Mouse (Mus musculus) layer of hippocampus, adult 18-20 months (tissue): ENCODE results near the gene Gpr3. TPM values are rescaled to one million over a fixed set of nuclear protein-coding genes. Genes with fewer than 3 reads are reported as not detected.

Experiments used
- DNase-seq, 2 experiments: peaks; one replicate each; pipeline ENCODE4 v3.0.0; 2022; ENCODE audit warnings: low spot score in 2 of 2
- microRNA-seq, 2 experiments: library from miRNA; unstranded; fragments of <30 nt; microRNA quantifications; one replicate each; pipeline ENCODE4 v1.2.0; 2021
- total RNA-seq, 2 experiments: library from RNA; stranded (reverse); gene quantifications; 2 replicates each; pipeline ENCODE4 v1.2.3; 2021

Gene Gpr3
- total RNA-seq, 2 experiments from 2014 or later, result 7.3 to 7.6 TPM

DNA sequence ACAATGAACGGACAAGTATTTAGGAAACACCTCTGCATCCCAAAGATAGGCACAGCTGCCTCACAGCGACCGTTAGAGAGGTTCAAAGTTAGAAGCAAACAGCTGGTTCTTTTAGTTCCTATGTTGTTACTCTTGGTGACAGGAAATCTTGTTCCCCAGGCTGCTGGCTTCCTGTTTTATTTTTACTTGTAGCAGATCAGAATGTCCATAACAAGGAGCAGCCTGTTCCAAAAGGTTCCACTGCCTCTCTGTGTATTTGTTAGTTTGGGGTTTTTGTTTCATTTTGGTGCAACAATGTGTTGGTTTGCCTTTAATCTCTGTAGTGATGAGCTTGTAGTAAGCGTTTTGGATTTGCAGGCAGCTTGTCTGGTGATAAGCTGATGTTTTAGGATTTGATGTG lies 38.0 kb downstream of the Gpr3 start:
- DNase-seq, result no peak

GRCm38 (mm10) chr4:133172451-133172850 lies 39.9 kb downstream of the Gpr3 start:
- no peak for DNase-seq

- no peak for DNase-seq
Measured at GRCm38 (mm10) chr4:133170616-133171015, 41.7 kb downstream of the Gpr3 start.

DNA sequence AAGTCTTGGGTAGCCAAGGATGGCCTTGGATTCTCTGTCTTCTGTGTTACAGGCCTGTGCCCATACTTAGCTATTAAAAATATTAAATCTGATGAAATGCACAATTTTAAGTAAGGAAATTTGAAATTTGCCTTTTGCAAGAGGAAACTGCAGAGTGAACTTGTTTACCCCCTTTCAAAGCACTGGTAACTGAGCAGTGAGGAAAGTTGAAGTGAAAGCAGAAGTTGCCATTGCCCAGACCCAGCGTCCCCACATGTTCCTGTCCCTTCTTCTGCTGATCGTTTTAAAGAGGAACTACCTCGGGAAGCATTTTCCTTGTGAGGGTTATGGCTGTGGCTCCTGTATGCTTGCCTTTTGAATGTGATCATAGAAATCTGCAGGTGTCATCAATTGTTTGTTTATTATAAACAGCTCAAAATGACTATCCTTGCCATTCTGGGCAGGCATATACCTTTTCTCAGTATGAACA lies 42.2 kb downstream of the Gpr3 start:
- DNase-seq, result no peak

DNA sequence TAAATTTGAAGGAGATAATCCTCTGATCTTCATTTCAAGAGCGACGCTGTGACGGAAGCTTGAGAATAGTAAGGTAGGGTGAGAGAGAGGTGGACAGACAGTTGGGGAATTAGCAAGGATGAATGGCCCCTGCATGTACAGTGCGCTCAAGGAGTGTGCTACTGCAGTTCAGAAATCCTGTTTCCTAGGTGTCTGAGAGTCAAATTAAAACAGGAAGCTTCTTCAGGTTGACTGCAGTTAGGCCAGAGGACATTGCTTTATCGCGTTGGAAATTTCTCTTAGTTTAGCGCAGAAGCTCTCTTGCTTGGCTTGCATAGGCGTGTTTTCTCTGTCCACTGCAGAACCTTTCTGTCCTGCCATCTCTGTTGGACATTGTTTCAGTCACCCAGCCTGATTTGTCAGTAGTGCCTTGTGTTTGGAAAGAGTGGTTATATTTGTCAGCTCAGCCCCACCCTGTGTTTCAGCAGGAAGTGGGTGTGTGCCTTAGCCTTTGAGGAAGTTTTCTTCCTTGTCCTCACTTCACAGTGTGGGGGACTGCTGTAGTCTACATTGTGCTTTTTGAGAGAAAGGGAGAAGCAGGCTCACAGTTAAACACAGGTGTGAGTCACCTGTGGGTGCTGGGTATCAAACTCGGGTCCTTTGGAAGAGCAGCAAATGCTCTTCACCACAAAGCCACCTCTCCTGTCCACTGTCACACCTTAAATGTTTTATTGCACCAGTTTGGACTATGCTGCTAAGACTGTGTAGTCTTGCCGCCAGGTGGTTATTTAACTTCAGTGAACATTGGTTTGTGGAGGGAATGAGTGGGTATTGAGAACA lies 42.9 kb downstream of the Gpr3 start:
- no peak for DNase-seq

GRCm38 (mm10) chr4:133166773-133167172 lies 45.6 kb downstream of the Gpr3 start:
- DNase-seq, result no peak

DNA sequence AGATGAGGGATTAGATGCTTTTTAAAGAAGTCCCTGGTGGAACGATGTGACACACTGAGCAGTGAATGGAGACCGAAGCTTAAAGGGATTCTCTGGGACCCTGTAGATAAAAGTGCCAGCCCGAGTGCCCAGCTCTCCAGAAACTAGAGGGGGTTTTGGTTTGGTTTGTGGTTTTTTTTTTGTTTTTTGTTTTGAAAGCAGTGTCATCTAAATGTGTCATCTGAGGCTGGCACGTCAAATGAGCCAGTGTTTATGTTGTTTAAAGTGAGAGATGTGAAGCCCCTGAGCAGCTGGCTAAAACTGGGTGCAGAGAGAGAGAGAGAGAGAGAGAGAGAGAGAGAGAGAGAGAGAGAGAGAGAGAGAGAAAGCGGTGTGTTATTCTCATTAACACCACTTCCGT lies 50.1 kb downstream of the Gpr3 start:
- DNase-seq, result no peak

DNA sequence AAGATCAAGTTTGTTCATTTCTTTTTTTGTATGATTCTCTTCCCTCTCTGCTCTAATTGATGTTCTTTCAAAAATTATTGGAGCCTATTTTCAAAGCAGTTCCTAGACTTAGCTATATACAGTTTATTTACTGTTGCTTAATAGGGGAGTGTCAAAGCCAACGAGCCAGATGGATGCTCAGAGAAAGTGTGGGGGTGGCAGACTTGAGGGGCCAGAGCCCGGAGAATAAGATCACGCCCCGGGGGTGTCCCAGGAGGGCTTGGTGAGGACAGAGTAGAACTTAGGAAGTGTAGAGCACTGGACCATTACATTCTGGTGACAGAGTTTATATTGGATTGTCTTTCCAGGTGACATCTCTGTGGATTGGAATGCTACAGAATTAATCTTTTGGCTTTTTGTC lies 51.5 kb downstream of the Gpr3 start:
- no peak for DNase-seq

- DNase-seq, result no peak
Measured at GRCm38 (mm10) chr4:133160211-133160610, 52.1 kb downstream of the Gpr3 start.

GRCm38 (mm10) chr4:133159646-133160045 lies 52.7 kb downstream of the Gpr3 start:
- DNase-seq, result no peak

Small RNA genes lying within 50 kb of the gene (microRNA-seq; reads per million reads assigned to microRNA genes)
- 1.5 to 2.9 reads per million in 2 experiments for gene Mir7017

Other genes with a start within 250 kb of the Gpr3 start
- gene Fgr, start 238.4 kb downstream of the Gpr3 start, total RNA-seq, result under 1 TPM; 0.13 to 0.35 TPM
- gene Ahdc1, start 201.3 kb downstream of the Gpr3 start, total RNA-seq, result 100 to 1,000 TPM; 114 to 116 TPM
- gene Wasf2, start 82.0 kb downstream of the Gpr3 start, total RNA-seq, result 10 to 100 TPM; 27.4 to 32.6 TPM
- 1 to 10 TPM; 3.0 to 3.4 TPM for gene Cd164l2, start 405 bp downstream of the Gpr3 start, total RNA-seq
- 1 to 10 TPM; 5.6 to 6.9 TPM for gene Map3k6, start 28.3 kb upstream of the Gpr3 start, total RNA-seq
- gene Sytl1, start 50.6 kb upstream of the Gpr3 start, total RNA-seq, result 1 to 10 TPM in 1 of 2 experiments, under 1 TPM in 1; 0.68 to 1.6 TPM
- gene Tmem222, start 65.3 kb upstream of the Gpr3 start, total RNA-seq, result 10 to 100 TPM; 92.1 to 96.1 TPM
- 10 to 100 TPM; 79.6 to 83.1 TPM for gene Wdtc1, start 140.9 kb upstream of the Gpr3 start, total RNA-seq
- gene Slc9a1, start 157.2 kb upstream of the Gpr3 start, total RNA-seq, result 10 to 100 TPM; 62.2 to 62.9 TPM